Mouse (Mus musculus) MEL (cell line): ENCODE measurements around the gene Uhrf1bp1l. TPM values are rescaled to one million over a fixed set of nuclear protein-coding genes. Genes with fewer than 3 reads are reported as not detected.

Experiments
- DNase-seq: peaks from one replicate; pipeline ENCODE4 v3.0.0; 2011; ENCODE audit warnings: low read depth, low spot score
- H3K27ac ChIP-seq: 2 replicates; pipeline ENCODE4 v1.5.1; 2012; ENCODE audit warnings: low read depth, mild to moderate bottlenecking, control low read depth, low read length, moderate library complexity; ENCODE audit not compliant: control insufficient read depth
- H3K27me3 ChIP-seq, 2 experiments: fragments of 150-350 bp in 1 of 2; sonication (generic) in 1 of 2; 2 replicates each; pipeline ENCODE4 v1.6.1; 2012; ENCODE audit warnings: low read length in 2 of 2, mild to moderate bottlenecking in 2 of 2, improper control_type of control experiment in 1 of 2, moderate library complexity in 1 of 2; ENCODE audit not compliant: insufficient read depth in 2 of 2, control insufficient read depth in 1 of 2
- H3K36me3 ChIP-seq, 2 experiments: 2 replicates each; pipeline ENCODE4 v1.6.1; 2012 to 2014; ENCODE audit warnings: low read length in 2 of 2, improper control_type of control experiment in 1 of 2, inconsistent platforms in 1 of 2, mild to moderate bottlenecking in 1 of 2; ENCODE audit not compliant: insufficient read depth in 2 of 2, control insufficient read depth in 1 of 2
- H3K4me1 ChIP-seq, 2 experiments: fragments of 150-350 bp in 1 of 2; sonication (generic) in 1 of 2; 2 replicates each; pipeline ENCODE4 v1.6.1; 2012; ENCODE audit warnings: low read length in 2 of 2, improper control_type of control experiment in 1 of 2, mild to moderate bottlenecking in 1 of 2; ENCODE audit not compliant: insufficient read depth in 2 of 2, control insufficient read depth in 1 of 2
- H3K4me3 ChIP-seq, 2 experiments: fragments of 150-350 bp in 1 of 2; sonication (generic) in 1 of 2; 2 replicates each; pipeline ENCODE4 v1.5.1; 2012; ENCODE audit warnings: low read depth in 2 of 2, low read length in 2 of 2, mild to moderate bottlenecking in 2 of 2, moderate library complexity in 2 of 2, control low read depth in 1 of 2, improper control_type of control experiment in 1 of 2; ENCODE audit not compliant: control insufficient read depth in 1 of 2, insufficient read depth in 1 of 2
- H3K79me2 ChIP-seq: 2 replicates; pipeline ENCODE4 v1.6.1; 2012; ENCODE audit warnings: mild to moderate bottlenecking, low read length, moderate library complexity; ENCODE audit not compliant: control insufficient read depth, poor library complexity, insufficient read depth
- H3K9ac ChIP-seq: 2 replicates; pipeline ENCODE4 v1.6.1; 2012; ENCODE audit warnings: low read depth, mild to moderate bottlenecking, control low read depth, low read length, moderate library complexity; ENCODE audit not compliant: control insufficient read depth, poor library complexity, severe bottlenecking
- H3K9me3 ChIP-seq: fragments of 150-350 bp; sonication (generic); replicated peaks from 2 replicates; pipeline ENCODE4 v1.6.1; 2012; ENCODE audit warnings: mild to moderate bottlenecking, low read length, improper control_type of control experiment, moderate library complexity; ENCODE audit not compliant: insufficient read depth
- CTCF ChIP-seq, 3 experiments: IDR thresholded peaks in 2 of 3; conservative IDR thresholded peaks in 1 of 3; 2 replicates each; pipeline ENCODE4 v1.5.1; 2011 to 2012; ENCODE audit warnings: low read length in 3 of 3, low read depth in 2 of 3, mild to moderate bottlenecking in 2 of 3, improper control_type of control experiment in 1 of 3, inconsistent platforms in 1 of 3, mixed read lengths in 1 of 3, moderate library complexity in 1 of 3; ENCODE audit not compliant: control insufficient read depth in 1 of 3, insufficient read depth in 1 of 3, poor library complexity in 1 of 3, severe bottlenecking in 1 of 3
- E2F4 ChIP-seq: IDR thresholded peaks from 2 replicates; pipeline ENCODE4 v1.6.1; 2011; ENCODE audit warnings: low read depth, low read length, improper control_type of control experiment, borderline replicate concordance
- EP300 ChIP-seq, 2 experiments: IDR thresholded peaks; 2 replicates each; pipeline ENCODE4 v1.6.1; 2011; ENCODE audit warnings: improper control_type of control experiment in 2 of 2, low read length in 2 of 2, low read depth in 1 of 2, mild to moderate bottlenecking in 1 of 2
- GABPA ChIP-seq: IDR thresholded peaks from 2 replicates; pipeline ENCODE4 v1.6.1; 2012; ENCODE audit warnings: low read depth, mild to moderate bottlenecking, inconsistent platforms, low read length, improper control_type of control experiment, moderate library complexity
- GATA1 ChIP-seq: IDR thresholded peaks from 2 replicates; pipeline ENCODE4 v1.6.1; 2011; ENCODE audit warnings: low read depth, low read length, improper control_type of control experiment
- HCFC1 ChIP-seq: IDR thresholded peaks from 2 replicates; pipeline ENCODE4 v1.6.1; 2012; ENCODE audit warnings: low read depth, mild to moderate bottlenecking, inconsistent platforms, low read length, improper control_type of control experiment, moderate library complexity
- JUND ChIP-seq: IDR thresholded peaks from 2 replicates; pipeline ENCODE4 v1.6.1; 2011; ENCODE audit warnings: low read depth, mild to moderate bottlenecking, improper control_type of control experiment, low read length
- KAT2A ChIP-seq: conservative IDR thresholded peaks from 2 replicates; pipeline ENCODE4 v1.6.1; 2012; ENCODE audit warnings: low read depth, low read length, improper control_type of control experiment, inconsistent platforms
- MAFK ChIP-seq: IDR thresholded peaks from 2 replicates; pipeline ENCODE4 v1.6.1; 2011; ENCODE audit warnings: low read depth, mild to moderate bottlenecking, low read length, improper control_type of control experiment, borderline replicate concordance
- MAX ChIP-seq: IDR thresholded peaks from 2 replicates; pipeline ENCODE4 v1.6.1; 2011; ENCODE audit warnings: low read length, improper control_type of control experiment
- MAZ ChIP-seq: IDR thresholded peaks from 2 replicates; pipeline ENCODE4 v1.6.1; 2012; ENCODE audit warnings: low read depth, mild to moderate bottlenecking, inconsistent platforms, low read length, improper control_type of control experiment
- MXI1 ChIP-seq: IDR thresholded peaks from 2 replicates; pipeline ENCODE4 v1.6.1; 2011; ENCODE audit warnings: mild to moderate bottlenecking, low read depth, low read length, improper control_type of control experiment
- MYB ChIP-seq: IDR thresholded peaks from 2 replicates; pipeline ENCODE4 v1.6.1; 2011; ENCODE audit warnings: mild to moderate bottlenecking, low read depth, low read length, improper control_type of control experiment
- MYC ChIP-seq: IDR thresholded peaks from 2 replicates; pipeline ENCODE4 v1.6.1; 2011; ENCODE audit warnings: low read depth, mild to moderate bottlenecking, low read length, improper control_type of control experiment, moderate library complexity
- NRF1 ChIP-seq: IDR thresholded peaks from 2 replicates; pipeline ENCODE4 v1.6.1; 2014; ENCODE audit warnings: low read depth, mild to moderate bottlenecking, inconsistent platforms, low read length, improper control_type of control experiment, moderate library complexity; ENCODE audit not compliant: poor library complexity, insufficient read depth, severe bottlenecking
- POLR2A ChIP-seq, 2 experiments: IDR thresholded peaks; 2 replicates each; pipeline ENCODE4 v1.6.1; 2011 to 2012; ENCODE audit warnings: low read length in 2 of 2, mild to moderate bottlenecking in 2 of 2, control low read depth in 1 of 2, improper control_type of control experiment in 1 of 2, low read depth in 1 of 2, moderate library complexity in 1 of 2; ENCODE audit not compliant: control insufficient read depth in 1 of 2, insufficient read depth in 1 of 2, poor library complexity in 1 of 2
- POLR2AphosphoS2 ChIP-seq: IDR thresholded peaks from 2 replicates; pipeline ENCODE4 v1.6.1; 2011; ENCODE audit warnings: low read length, improper control_type of control experiment
- RAD21 ChIP-seq: IDR thresholded peaks from 2 replicates; pipeline ENCODE4 v1.6.1; 2011; ENCODE audit warnings: mild to moderate bottlenecking, low read depth, low read length, improper control_type of control experiment
- SIN3A ChIP-seq: IDR thresholded peaks from 2 replicates; pipeline ENCODE4 v1.6.1; 2012; ENCODE audit warnings: low read length, improper control_type of control experiment, inconsistent platforms
- TBP ChIP-seq: IDR thresholded peaks from 2 replicates; pipeline ENCODE4 v1.8.0; 2011; ENCODE audit warnings: low read depth, low read length, improper control_type of control experiment
- TCF12 ChIP-seq: IDR thresholded peaks from 2 replicates; pipeline ENCODE4 v1.6.1; 2014; ENCODE audit warnings: low read depth, mild to moderate bottlenecking, inconsistent platforms, low read length, improper control_type of control experiment, moderate library complexity
- UBTF ChIP-seq: IDR thresholded peaks from 2 replicates; pipeline ENCODE4 v1.6.1; 2012; ENCODE audit warnings: low read depth, mild to moderate bottlenecking, inconsistent platforms, low read length, improper control_type of control experiment, moderate library complexity, borderline replicate concordance; ENCODE audit not compliant: insufficient read depth
- USF1 ChIP-seq: IDR thresholded peaks from 2 replicates; pipeline ENCODE4 v1.6.1; 2014; ENCODE audit warnings: low read depth, mild to moderate bottlenecking, inconsistent platforms, low read length, improper control_type of control experiment, moderate library complexity
- ZC3H11A ChIP-seq: IDR thresholded peaks from 2 replicates; pipeline ENCODE4 v1.6.1; 2012; ENCODE audit warnings: low read depth, mild to moderate bottlenecking, inconsistent platforms, low read length, improper control_type of control experiment
- ZMIZ1 ChIP-seq: IDR thresholded peaks from 2 replicates; pipeline ENCODE4 v1.6.1; 2012; ENCODE audit warnings: low read depth, mild to moderate bottlenecking, inconsistent platforms, low read length, improper control_type of control experiment, moderate library complexity
- ZNF384 ChIP-seq: IDR thresholded peaks from 2 replicates; pipeline ENCODE4 v1.6.1; 2012; ENCODE audit warnings: low read depth, mild to moderate bottlenecking, inconsistent platforms, low read length, improper control_type of control experiment
- polyA plus RNA-seq, 2 experiments: library from polyadenylated mRNA; stranded (reverse) in 1 of 2; unstranded in 1 of 2; fragments of >175 nt in 1 of 2; fragments of >200 nt in 1 of 2; gene quantifications; 2 replicates each; pipeline versions ENCODE4 v1.2.1 to v1.2.4; 2012; ENCODE audit warnings: low replicate concordance in 2 of 2, low read depth in 1 of 2; ENCODE audit not compliant: insufficient read length in 2 of 2, insufficient read depth in 1 of 2, missing spikeins in 1 of 2
- total RNA-seq: library from RNA; depleted of rRNA; stranded (reverse); fragments of 300-350 nt; gene quantifications from 2 replicates; pipeline ENCODE4 v1.2.3, GENCODE M21; 2012

Gene Uhrf1bp1l
- total and polyA plus RNA-seq, 3 experiments = 23.7 to 44.8 (median 26.0) TPM

GRCm38 (mm10) chr10:89722247-89723195 lies 22.3 kb upstream of the Uhrf1bp1l start:
- H3K27me3 ChIP-seq = no peaks in the 10 kb centered on the region
- 0 out of 4 replicates have a peak, but pooled peaks cover 0 to 2% of the 10 kb centered on the region in 2 experiments for H3K4me1 ChIP-seq
- H3K79me2 ChIP-seq = no peaks in the 10 kb centered on the region
- no peak overlapping the region for H3K9ac ChIP-seq
- H3K27ac ChIP-seq = no peak overlapping the region
- H3K36me3 ChIP-seq = no peaks in the 10 kb centered on the region; a peak in 2 of 4 replicates
- no peak for TF ChIP-seq POLR2A (IDR thresholded peaks at IDR 0.05; ENCODE audit: control insufficient read depth in 1 of 2, insufficient read depth in 1 of 2, low read depth in 1 of 2, low read length in 2 of 2, poor library complexity in 1 of 2)
- no peak for TF ChIP-seq TCF12
- TF ChIP-seq ZNF384 = no peak
- TF ChIP-seq JUND = no peak
- TF ChIP-seq UBTF = no peak
- no peak for TF ChIP-seq TBP
- no peak for TF ChIP-seq HCFC1
- no peak for TF ChIP-seq SIN3A
- TF ChIP-seq ZMIZ1 = no peak
- no peak for TF ChIP-seq MAX
- no peak for TF ChIP-seq MAZ
- no peak for TF ChIP-seq USF1
- TF ChIP-seq GATA1 = no peak
- no peak for TF ChIP-seq POLR2AphosphoS2
- no peak for TF ChIP-seq RAD21
- no peak for DNase-seq
- H3K4me3 ChIP-seq = no peak overlapping the region
- H3K9me3 ChIP-seq = no peaks in the 10 kb centered on the region

GRCm38 (mm10) chr10:89730386-89730785 lies 14.4 kb upstream of the Uhrf1bp1l start:
- Histone ChIP-seq H3K27me3 (no peaks in the 10 kb centered on the region), H3K9ac (no peak overlapping the region), H3K27ac (no peak overlapping the region), H3K79me2 (peaks cover 17% of the 10 kb centered on the region)
- TF ChIP-seq MYC = no peak
- no peak for TF ChIP-seq TCF12
- TF ChIP-seq EP300 (IDR thresholded peaks at IDR 0.05; ENCODE audit: low read depth in 1 of 2, low read length in 2 of 2) = no peak
- no peak for TF ChIP-seq MAX
- no peak for TF ChIP-seq NRF1
- no peak for TF ChIP-seq ZMIZ1
- TF ChIP-seq ZC3H11A = no peak
- no peak for TF ChIP-seq JUND
- TF ChIP-seq TBP = no peak
- TF ChIP-seq MXI1 = no peak
- no peak for TF ChIP-seq E2F4
- TF ChIP-seq GABPA = no peak
- no peak for TF ChIP-seq MAFK
- no peak for TF ChIP-seq RAD21
- TF ChIP-seq KAT2A = no peak
- TF ChIP-seq MYB = no peak
- TF ChIP-seq POLR2A (IDR thresholded peaks at IDR 0.05; ENCODE audit: control insufficient read depth in 1 of 2, insufficient read depth in 1 of 2, low read depth in 1 of 2, low read length in 2 of 2, poor library complexity in 1 of 2) = no peak
- no peak for TF ChIP-seq CTCF (IDR thresholded peaks at IDR 0.05 in 2 of 3, conservative IDR thresholded peaks at IDR 0.05 in 1 of 3; ENCODE audit: control insufficient read depth in 1 of 3, insufficient read depth in 1 of 3, low read depth in 2 of 3, low read length in 3 of 3, poor library complexity in 1 of 3, severe bottlenecking in 1 of 3)
- TF ChIP-seq, all 39 proteins: peak for 0
- Histone ChIP-seq H3K36me3 (peaks cover 0 to 8% of the 10 kb centered on the region in 2 experiments), H3K4me1 (peaks cover 0 to 9% of the 10 kb centered on the region in 2 experiments; a peak in 2 of 4 replicates), H3K9me3 (no peaks in the 10 kb centered on the region), H3K4me3 (no peak overlapping the region)
- DNase-seq = no peak
